Mouse (Mus musculus): ENCODE measurements at regions not wholly inside any gene's neighbourhood (a gene's known extent, or its start where the extent isn't known, plus 50 kb on each side); places are given as distances from the start of the nearest gene placed in this dataset.
A peak's percentile ranks its signal among the peaks of the same experiment; 100 is the strongest.
"Not testable (repeated sequence)": the region's sequence is repeated elsewhere in the genome, so short reads cannot be mapped to it uniquely, and the experiment has no call there.

DNA sequence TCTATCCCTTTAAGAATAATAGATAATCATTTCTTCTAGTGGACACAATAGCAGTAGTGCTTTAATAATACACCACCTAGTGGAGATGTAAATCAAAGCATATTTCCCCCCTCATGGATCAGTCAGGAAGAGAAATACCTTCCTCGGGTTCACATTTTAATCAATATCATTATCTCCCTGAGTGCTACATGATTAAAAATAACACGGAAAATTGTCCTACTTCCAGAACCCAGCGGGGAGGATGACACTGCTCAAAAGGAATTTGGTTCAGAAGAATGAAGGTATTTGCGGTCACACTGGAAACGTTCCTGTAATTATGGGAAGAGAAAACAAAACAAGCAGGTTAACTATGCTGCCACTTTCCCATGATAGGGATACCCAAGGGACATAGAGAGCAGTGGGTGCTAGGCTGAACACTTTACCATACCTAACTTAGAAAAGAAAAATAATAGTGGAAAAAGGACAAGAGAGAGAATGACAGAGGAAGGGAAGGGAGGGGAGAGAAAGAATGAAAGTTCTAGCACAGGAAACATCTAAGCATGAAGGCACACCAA, 132.0 kb upstream of the Gm9972 start:
- H3K9me3 ChIP-seq, result no peaks in the 10 kb centered on the region
- no peak overlapping the region for H3K4me2 ChIP-seq (replicated peaks)
- no peaks in the 10 kb centered on the region for H3K36me3 ChIP-seq
- no peaks in the 10 kb centered on the region for H3K4me1 ChIP-seq
- H3K4me3 ChIP-seq, result no peak overlapping the region
- no peaks in the 10 kb centered on the region for H3K27me3 ChIP-seq
- no peak overlapping the region for H3K27ac ChIP-seq
- no peak overlapping the region for H3K9ac ChIP-seq
- 76% methylated on average over 5 of the region's 5 CpGs for WGBS
- no peak for ATAC-seq (ENCODE audit: insufficient number of reproducible peaks, insufficient read depth, low FRiP score, low TSS enrichment)

GRCm38 (mm10) chr11:42905561-42905960, 130.0 kb upstream of the Gm9972 start:
- Histone ChIP-seq H3K36me3 (no peaks in the 10 kb centered on the region), H3K27ac (no peak overlapping the region), H3K9ac (no peak overlapping the region), H3K4me1 (no peaks in the 10 kb centered on the region), H3K4me3 (no peak overlapping the region), H3K9me3 (no peaks in the 10 kb centered on the region), H3K4me2 (replicated peaks) (no peak overlapping the region), H3K27me3 (no peaks in the 10 kb centered on the region)
- WGBS, result 72% methylated on average over 2 of the region's 2 CpGs
- ATAC-seq (ENCODE audit: insufficient number of reproducible peaks, insufficient read depth, low FRiP score, low TSS enrichment), result no peak

DNA sequence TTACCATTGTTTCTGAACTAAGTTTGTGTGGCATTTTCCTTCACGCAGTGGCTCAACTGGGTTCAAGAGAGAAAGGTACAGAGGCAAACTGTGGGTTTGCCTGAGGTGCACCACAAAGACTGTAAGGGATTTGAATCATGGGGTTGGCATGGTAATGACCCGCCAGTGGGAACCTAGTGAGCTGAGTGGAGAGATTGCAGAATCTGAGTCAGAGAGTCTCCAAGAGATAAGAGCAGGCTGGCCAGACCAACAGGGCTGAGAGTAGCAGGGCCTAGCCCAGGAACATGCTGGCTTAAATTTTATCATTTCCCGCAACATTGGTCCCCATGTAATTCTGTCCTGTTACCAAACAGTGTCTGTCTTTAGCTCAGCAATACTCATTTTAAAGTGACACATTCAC, 129.5 kb upstream of the Gm9972 start:
- Histone ChIP-seq H3K9ac (no peak overlapping the region), H3K36me3 (no peaks in the 10 kb centered on the region), H3K27ac (no peak overlapping the region), H3K4me2 (replicated peaks) (no peak overlapping the region), H3K9me3 (no peaks in the 10 kb centered on the region), H3K27me3 (no peaks in the 10 kb centered on the region), H3K4me1 (no peaks in the 10 kb centered on the region), H3K4me3 (no peak overlapping the region)
- ATAC-seq (ENCODE audit: insufficient number of reproducible peaks, insufficient read depth, low FRiP score, low TSS enrichment), result no peak
- 91% methylated on average over 3 of the region's 3 CpGs for WGBS

- WGBS, result 65% methylated on average over 2 of the region's 2 CpGs
- ATAC-seq (ENCODE audit: insufficient number of reproducible peaks, insufficient read depth, low FRiP score, low TSS enrichment), result no peak
These were observed 118.9 kb upstream of the Gm9972 start for GRCm38 (mm10) chr11:42916421-42917181.

GRCm38 (mm10) chr11:42919221-42919620, 116.3 kb upstream of the Gm9972 start:
- Histone ChIP-seq H3K4me1 (no peaks in the 10 kb centered on the region), H3K27me3 (no peaks in the 10 kb centered on the region), H3K4me2 (replicated peaks) (no peak overlapping the region), H3K27ac (no peak overlapping the region), H3K4me3 (no peak overlapping the region), H3K9me3 (no peaks in the 10 kb centered on the region), H3K36me3 (no peaks in the 10 kb centered on the region), H3K9ac (no peak overlapping the region)
- no peak for ATAC-seq (ENCODE audit: insufficient number of reproducible peaks, insufficient read depth, low FRiP score, low TSS enrichment)
- WGBS, result 89% methylated on average over 1 of the region's 1 CpGs

More at GRCm38 (mm10) chr11:42916421-42917181, 118.9 kb upstream of the Gm9972 start:
- Histone ChIP-seq H3K27me3 (no peaks in the 10 kb centered on the region), H3K36me3 (no peaks in the 10 kb centered on the region), H3K4me3 (no peak overlapping the region), H3K27ac (no peak overlapping the region), H3K9ac (no peak overlapping the region), H3K9me3 (no peaks in the 10 kb centered on the region), H3K4me2 (replicated peaks) (no peak overlapping the region), H3K4me1 (no peaks in the 10 kb centered on the region)

DNA sequence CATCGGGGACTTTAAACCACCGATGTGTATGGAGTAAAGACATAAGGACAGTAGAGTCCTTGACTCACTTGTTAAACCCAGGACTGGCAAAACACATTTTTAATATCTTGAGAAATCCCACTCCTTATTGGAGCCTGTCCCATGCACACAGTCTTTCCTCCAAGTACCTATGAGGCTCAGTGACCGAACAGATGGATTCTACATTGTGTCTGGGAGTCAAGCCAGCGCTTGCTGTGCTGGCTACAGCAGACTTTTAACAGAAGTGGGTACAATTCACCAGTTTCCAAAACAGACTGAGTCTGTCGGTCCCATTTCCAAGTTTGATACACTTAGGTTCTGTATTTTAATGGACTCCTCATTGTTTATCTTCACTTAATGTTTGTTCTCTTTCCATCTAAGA, 108.4 kb upstream of the Gm9972 start:
- ATAC-seq (ENCODE audit: insufficient number of reproducible peaks, insufficient read depth, low FRiP score, low TSS enrichment), result no peak
- WGBS, result 90% methylated on average over 5 of the region's 5 CpGs

DNA sequence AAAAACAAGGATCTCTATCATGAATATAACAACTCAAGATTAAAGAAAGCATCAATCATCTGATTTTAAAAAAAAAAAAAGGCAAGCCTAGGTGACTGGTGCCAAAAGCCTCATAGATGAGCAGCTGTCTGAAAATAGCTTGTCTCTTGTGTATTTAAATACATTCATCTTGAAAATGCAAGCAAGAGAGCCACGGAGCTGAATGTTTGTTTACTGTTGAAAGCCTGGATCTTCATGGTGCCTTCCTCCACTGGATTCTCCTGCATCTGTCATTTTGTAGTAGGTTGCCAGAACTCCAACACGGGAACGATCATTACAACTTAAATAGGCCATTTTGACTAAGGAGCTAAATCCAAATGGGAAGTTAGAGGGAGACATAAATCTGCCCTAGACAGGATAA, 106.6 kb upstream of the Gm9972 start:
- no peak for ATAC-seq (ENCODE audit: insufficient number of reproducible peaks, insufficient read depth, low FRiP score, low TSS enrichment)
- 73% methylated on average over 3 of the region's 3 CpGs for WGBS
- H3K9ac ChIP-seq, result no peak overlapping the region
- no peaks in the 10 kb centered on the region for H3K9me3 ChIP-seq
- no peak overlapping the region for H3K27ac ChIP-seq
- no peak overlapping the region for H3K4me3 ChIP-seq
- no peaks in the 10 kb centered on the region for H3K36me3 ChIP-seq
- no peaks in the 10 kb centered on the region for H3K27me3 ChIP-seq
- H3K4me1 ChIP-seq, result no peaks in the 10 kb centered on the region
- no peak overlapping the region for H3K4me2 ChIP-seq (replicated peaks)

More for the DNA sequence above, 108.4 kb upstream of the Gm9972 start:
- no peak overlapping the region for H3K4me2 ChIP-seq (replicated peaks)
- no peaks in the 10 kb centered on the region for H3K9me3 ChIP-seq
- H3K36me3 ChIP-seq, result no peaks in the 10 kb centered on the region
- no peaks in the 10 kb centered on the region for H3K4me1 ChIP-seq
- H3K27me3 ChIP-seq, result no peaks in the 10 kb centered on the region
- H3K27ac ChIP-seq, result no peak overlapping the region
- no peak overlapping the region for H3K9ac ChIP-seq
- no peak overlapping the region for H3K4me3 ChIP-seq

DNA sequence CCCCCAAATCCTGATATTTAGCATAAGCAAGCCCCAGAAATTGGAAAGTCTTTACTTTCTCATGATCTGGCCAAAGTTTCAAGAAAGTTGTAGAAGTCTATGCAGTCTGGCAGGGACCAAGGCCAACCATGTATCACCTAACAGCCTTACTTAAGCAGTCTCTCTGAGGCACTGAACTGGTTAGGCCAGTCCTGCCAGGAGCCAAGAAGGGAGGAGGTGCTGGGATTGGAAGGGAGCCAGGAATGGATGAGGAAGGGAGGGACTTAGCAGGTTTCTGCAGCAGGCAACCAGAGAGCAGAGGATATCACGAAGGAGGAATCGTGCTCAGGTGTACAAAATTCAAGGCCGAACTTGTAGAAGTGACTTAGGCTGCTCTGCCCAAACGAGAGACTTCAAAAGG, 96.3 kb upstream of the Gm9972 start:
- not testable (repeated sequence) for H3K4me2 ChIP-seq (replicated peaks); H3K36me3 ChIP-seq; H3K4me1 ChIP-seq; H3K27ac ChIP-seq; H3K4me3 ChIP-seq; H3K27me3 ChIP-seq; H3K9me3 ChIP-seq; H3K9ac ChIP-seq
- 75% methylated on average over 4 of the region's 4 CpGs for WGBS
- ATAC-seq (ENCODE audit: insufficient number of reproducible peaks, insufficient read depth, low FRiP score, low TSS enrichment), result peak; percentile 64; the same call in 1 of the 2 replicates

DNA sequence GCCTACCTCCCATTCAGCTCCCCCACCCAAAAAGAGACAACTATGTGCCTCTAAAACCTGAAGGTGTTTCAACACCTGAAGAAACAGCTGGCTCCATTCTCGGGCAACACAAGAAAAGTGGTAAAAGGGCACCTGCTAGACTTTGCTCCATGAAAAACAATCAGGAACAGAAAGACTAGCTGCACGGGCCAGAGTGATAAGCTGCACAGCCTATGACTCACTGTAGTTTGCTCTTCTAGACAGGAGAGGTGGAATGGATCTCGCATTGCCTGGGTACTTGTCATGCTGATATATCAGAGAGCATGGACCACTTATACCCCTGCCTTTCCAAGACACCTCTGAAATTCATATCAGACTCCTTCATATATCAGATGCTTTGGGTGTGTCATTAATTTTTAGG, 94.0 kb upstream of the Gm9972 start:
- H3K9me3 ChIP-seq, result no peaks in the 10 kb centered on the region
- H3K36me3 ChIP-seq, result no peaks in the 10 kb centered on the region
- no peaks in the 10 kb centered on the region for H3K4me1 ChIP-seq
- 85% methylated on average over 3 of the region's 3 CpGs for WGBS
- no peak overlapping the region for H3K4me3 ChIP-seq
- no peak overlapping the region for H3K27ac ChIP-seq
- no peak overlapping the region for H3K9ac ChIP-seq
- ATAC-seq (ENCODE audit: insufficient number of reproducible peaks, insufficient read depth, low FRiP score, low TSS enrichment), result no peak
- no peak overlapping the region for H3K4me2 ChIP-seq (replicated peaks)
- H3K27me3 ChIP-seq, result no peaks in the 10 kb centered on the region

- Histone ChIP-seq H3K27ac (no peak overlapping the region), H3K4me2 (replicated peaks) (no peak overlapping the region), H3K27me3 (no peaks in the 10 kb centered on the region), H3K4me3 (no peak overlapping the region), H3K9ac (no peak overlapping the region), H3K9me3 (no peaks in the 10 kb centered on the region), H3K36me3 (no peaks in the 10 kb centered on the region), H3K4me1 (no peaks in the 10 kb centered on the region)
- no peak for ATAC-seq (ENCODE audit: insufficient number of reproducible peaks, insufficient read depth, low FRiP score, low TSS enrichment)
- WGBS, result 85% methylated on average over 3 of the region's 3 CpGs
These were observed 93.3 kb upstream of the Gm9972 start for GRCm38 (mm10) chr11:42942284-42942683.

DNA sequence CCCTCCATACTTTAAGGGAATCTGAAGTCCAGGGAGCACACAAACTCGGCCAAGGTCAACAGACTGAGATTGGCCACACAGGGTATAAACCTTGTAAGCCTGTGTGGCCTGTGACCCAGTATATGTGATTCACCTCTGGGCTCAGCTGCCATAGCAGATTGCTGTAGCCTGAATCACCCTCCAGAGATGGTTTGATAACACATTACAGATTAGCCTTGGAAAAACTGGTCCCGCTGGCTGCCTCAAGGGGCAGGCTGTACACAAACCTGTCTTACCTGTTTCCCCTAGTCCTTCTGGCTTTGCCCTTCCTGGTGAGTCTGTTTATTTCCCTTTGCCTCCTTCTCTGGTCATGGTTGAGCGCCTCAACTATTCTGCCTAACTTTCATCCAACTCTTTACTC, 91.0 kb upstream of the Gm9972 start:
- Histone ChIP-seq H3K4me3 (no peak overlapping the region), H3K9me3 (no peaks in the 10 kb centered on the region), H3K27me3 (no peaks in the 10 kb centered on the region), H3K4me1 (no peaks in the 10 kb centered on the region), H3K36me3 (no peaks in the 10 kb centered on the region), H3K9ac (no peak overlapping the region), H3K4me2 (replicated peaks) (no peak overlapping the region), H3K27ac (no peak overlapping the region)
- ATAC-seq (ENCODE audit: insufficient number of reproducible peaks, insufficient read depth, low FRiP score, low TSS enrichment), result no peak
- 70% methylated on average over 3 of the region's 3 CpGs for WGBS

GRCm38 (mm10) chr11:42949823-42950222, 85.7 kb upstream of the Gm9972 start:
- Histone ChIP-seq H3K9me3 (no peaks in the 10 kb centered on the region), H3K9ac (no peak overlapping the region), H3K4me2 (replicated peaks) (no peak overlapping the region), H3K27me3 (no peaks in the 10 kb centered on the region), H3K36me3 (no peaks in the 10 kb centered on the region), H3K27ac (no peak overlapping the region), H3K4me3 (no peak overlapping the region), H3K4me1 (no peaks in the 10 kb centered on the region)
- WGBS, result 73% methylated on average over 1 of the region's 1 CpGs
- no peak for ATAC-seq (ENCODE audit: insufficient number of reproducible peaks, insufficient read depth, low FRiP score, low TSS enrichment)
